Mouse (Mus musculus) CH12.LX (cell line): ENCODE measurements at regions not wholly inside any gene's neighbourhood (a gene's known extent, or its start where the extent isn't known, plus 50 kb on each side); places are given as distances from the start of the nearest gene placed in this dataset.

Source experiments
- DNase-seq: peaks from one replicate; pipeline ENCODE4 v3.0.0-alpha.2; 2013; ENCODE audit errors: extremely low read depth
- H3K27ac ChIP-seq: 2 replicates; pipeline ENCODE4 v1.5.1; 2012; ENCODE audit warnings: low read depth, mild to moderate bottlenecking, control low read depth, moderate library complexity; ENCODE audit not compliant: insufficient read depth
- H3K27me3 ChIP-seq: replicated peaks from 2 replicates; pipeline ENCODE3; 2012; ENCODE audit warnings: inconsistent platforms
- H3K36me3 ChIP-seq, 2 experiments: replicated peaks in 1 of 2; 2 replicates each; pipeline versions ENCODE3 to v1.6.1; 2012; ENCODE audit warnings: inconsistent platforms in 1 of 2, low read length in 1 of 2, mild to moderate bottlenecking in 1 of 2, mixed read lengths in 1 of 2, moderate library complexity in 1 of 2; ENCODE audit not compliant: control insufficient read depth in 1 of 2, insufficient read depth in 1 of 2
- H3K4me1 ChIP-seq, 2 experiments: 2 replicates each; pipeline ENCODE4 v1.6.1; 2012; ENCODE audit warnings: inconsistent platforms in 1 of 2, moderate library complexity in 1 of 2; ENCODE audit not compliant: insufficient read depth in 2 of 2, control insufficient read depth in 1 of 2
- H3K4me2 ChIP-seq: 2 replicates; pipeline ENCODE4 v1.6.1; 2012; ENCODE audit warnings: low read depth, mild to moderate bottlenecking, control low read depth; ENCODE audit not compliant: poor library complexity, insufficient read depth, severe bottlenecking
- H3K4me3 ChIP-seq, 3 experiments: fragments of 150-350 bp in 1 of 3; sonication (generic) in 1 of 3; replicated peaks in 1 of 3; 2 replicates each; pipeline versions ENCODE3 to v1.5.1; 2011 to 2012; ENCODE audit warnings: low read depth in 2 of 3, low read length in 2 of 3, mild to moderate bottlenecking in 2 of 3, moderate library complexity in 2 of 3, control low read depth in 1 of 3, improper control_type of control experiment in 1 of 3, inconsistent platforms in 1 of 3, mixed read lengths in 1 of 3; ENCODE audit not compliant: poor library complexity in 1 of 3
- H3K79me2 ChIP-seq: replicated peaks from 2 replicates; pipeline ENCODE4 v1.6.1; 2012; ENCODE audit warnings: mild to moderate bottlenecking, moderate library complexity; ENCODE audit not compliant: control insufficient read depth, poor library complexity, insufficient read depth, severe bottlenecking; ENCODE audit errors: extremely low read depth
- H3K9ac ChIP-seq: 2 replicates; pipeline ENCODE4 v1.6.1; 2012; ENCODE audit warnings: low read depth, mild to moderate bottlenecking, control low read depth, moderate library complexity; ENCODE audit not compliant: insufficient read depth
- H3K9me3 ChIP-seq: replicated peaks from 2 replicates; pipeline ENCODE3; 2012; ENCODE audit warnings: low read length, inconsistent platforms, mixed read lengths
- BHLHE40 ChIP-seq: IDR thresholded peaks from 2 replicates; pipeline ENCODE4 v1.6.1; 2011; ENCODE audit warnings: mild to moderate bottlenecking, low read depth, low read length, improper control_type of control experiment
- CTCF ChIP-seq, 2 experiments: IDR thresholded peaks in 1 of 2; conservative IDR thresholded peaks in 1 of 2; 2 replicates each; pipeline ENCODE4 v1.5.1; 2011 to 2012; ENCODE audit warnings: low read depth in 2 of 2, low read length in 2 of 2, improper control_type of control experiment in 1 of 2, inconsistent platforms in 1 of 2, mild to moderate bottlenecking in 1 of 2, moderate library complexity in 1 of 2
- E2F4 ChIP-seq: IDR thresholded peaks from 2 replicates; pipeline ENCODE4 v1.6.1; 2011; ENCODE audit warnings: low read depth, low read length, improper control_type of control experiment; ENCODE audit not compliant: insufficient replicate concordance
- ELF1 ChIP-seq: IDR thresholded peaks from 2 replicates; pipeline ENCODE4 v1.6.1; 2014; ENCODE audit warnings: low read depth, mild to moderate bottlenecking, inconsistent platforms, low read length, improper control_type of control experiment
- GABPA ChIP-seq: IDR thresholded peaks from 2 replicates; pipeline ENCODE4 v1.6.1; 2012; ENCODE audit warnings: low read depth, low read length, improper control_type of control experiment, inconsistent platforms; ENCODE audit not compliant: insufficient replicate concordance
- IRF4 ChIP-seq: IDR thresholded peaks from 2 replicates; pipeline ENCODE4 v1.6.1; 2014; ENCODE audit warnings: low read depth, mild to moderate bottlenecking, inconsistent platforms, low read length, improper control_type of control experiment
- JUND ChIP-seq: conservative IDR thresholded peaks from 2 replicates; pipeline ENCODE4 v1.6.1; 2011; ENCODE audit warnings: low read depth, low read length, improper control_type of control experiment
- MAFK ChIP-seq: IDR thresholded peaks from 2 replicates; pipeline ENCODE4 v1.6.1; 2011; ENCODE audit warnings: low read length, improper control_type of control experiment; ENCODE audit not compliant: insufficient replicate concordance
- MAX ChIP-seq: IDR thresholded peaks from 2 replicates; pipeline ENCODE4 v1.6.1; 2011; ENCODE audit warnings: low read length, improper control_type of control experiment
- MAZ ChIP-seq: IDR thresholded peaks from 2 replicates; pipeline ENCODE4 v1.6.1; 2012; ENCODE audit warnings: low read depth, mild to moderate bottlenecking, inconsistent platforms, low read length, improper control_type of control experiment, moderate library complexity
- MEF2A ChIP-seq: IDR thresholded peaks from 2 replicates; pipeline ENCODE4 v1.6.1; 2014; ENCODE audit warnings: low read depth, mild to moderate bottlenecking, inconsistent platforms, low read length, improper control_type of control experiment, borderline replicate concordance
- PAX5 ChIP-seq: IDR thresholded peaks from 2 replicates; pipeline ENCODE4 v1.6.1; 2012; ENCODE audit warnings: low read length, inconsistent platforms, mixed read lengths
- POLR2A ChIP-seq: IDR thresholded peaks from 2 replicates; pipeline ENCODE4 v1.6.1; 2011; ENCODE audit warnings: low read depth, mild to moderate bottlenecking, improper control_type of control experiment, low read length
- RAD21 ChIP-seq: IDR thresholded peaks from 2 replicates; pipeline ENCODE4 v1.6.1; 2011; ENCODE audit warnings: low read depth, mild to moderate bottlenecking, low read length, improper control_type of control experiment, moderate library complexity
- SMC3 ChIP-seq: IDR thresholded peaks from 2 replicates; pipeline ENCODE4 v1.6.1; 2011; ENCODE audit warnings: low read depth, low read length, improper control_type of control experiment
- USF1 ChIP-seq: IDR thresholded peaks from 2 replicates; pipeline ENCODE4 v1.6.1; 2014; ENCODE audit warnings: low read depth, mild to moderate bottlenecking, inconsistent platforms, low read length, improper control_type of control experiment
- USF2 ChIP-seq: conservative IDR thresholded peaks from 2 replicates; pipeline ENCODE4 v1.6.1; 2011; ENCODE audit warnings: low read depth, low read length, improper control_type of control experiment
- ZC3H11A ChIP-seq: IDR thresholded peaks from 2 replicates; pipeline ENCODE4 v1.6.1; 2012; ENCODE audit warnings: low read depth, mild to moderate bottlenecking, inconsistent platforms, low read length, improper control_type of control experiment
- ZNF384 ChIP-seq: IDR thresholded peaks from 2 replicates; pipeline ENCODE4 v1.6.1; 2012; ENCODE audit warnings: low read depth, low read length, improper control_type of control experiment, inconsistent platforms
- dilution Hi-C: fragments of 300-500 bp; cut with MboI; formaldehyde crosslinking; loops from 2 replicates; pipeline ENCODE4 v1.14.3; 2020; ENCODE audit warnings: low sequenced_read_pairs; ENCODE audit not compliant: extremely low pct_unique_long_range_greater_than_20kb, extremely low pct_ligation_motif_present
- in situ Hi-C: fragments of 300-500 bp; cut with MboI; formaldehyde crosslinking; loops from 3 replicates; pipeline ENCODE4 v1.14.3; 2019; ENCODE audit warnings: low sequenced_read_pairs, low pct_ligation_motif_present, low pct_unique_long_range_greater_than_20kb, mixed read lengths

DNA sequence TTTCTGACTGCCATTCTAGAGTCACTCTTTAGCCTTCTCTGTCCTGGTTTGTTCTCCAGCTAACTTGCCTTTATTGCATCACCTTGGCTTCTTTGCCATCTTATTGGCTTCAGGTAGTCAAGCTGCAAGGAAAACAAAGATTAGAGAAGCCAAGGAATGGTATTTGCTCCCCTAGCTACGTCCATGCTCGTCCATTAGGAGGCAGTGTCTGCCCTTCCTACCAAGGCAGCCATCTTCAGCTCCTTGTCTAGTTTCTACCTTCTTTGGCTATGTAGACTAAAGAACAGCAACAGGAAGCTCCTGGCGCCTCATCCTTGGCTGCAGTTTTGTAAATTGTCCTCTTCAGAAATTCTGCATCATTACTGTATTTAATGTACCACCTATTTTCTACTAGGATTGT, 192.9 kb downstream of the Mospd2 start:
- Histone ChIP-seq H3K79me2 (no peaks in the 10 kb centered on the region), H3K27ac (no peak overlapping the region), H3K9me3 (no peaks in the 10 kb centered on the region), H3K36me3 (no peaks in the 10 kb centered on the region), H3K4me1 (no peaks in the 10 kb centered on the region), H3K4me3 (no peak overlapping the region), H3K27me3 (no peaks in the 10 kb centered on the region), H3K4me2 (no peak overlapping the region), H3K9ac (no peak overlapping the region)
- TF ChIP-seq USF1 (no peak), IRF4 (no peak), SMC3 (peak; percentile 56), RAD21 (peak; percentile 81), ZC3H11A (peak; percentile 4; the same call in 1 of the 2 replicates), GABPA (no peak), BHLHE40 (no peak), CTCF (conservative IDR thresholded peaks at IDR 0.05 in 1 of 2, IDR thresholded peaks at IDR 0.05 in 1 of 2; ENCODE audit: low read depth in 2 of 2, low read length in 2 of 2) (peak in 1 of 2 experiments; percentile 68; a peak in 2 of 4 replicates), E2F4 (no peak)
- DNase-seq = peak; percentile 39
- in situ Hi-C loops = no loop called here
- dilution Hi-C loops = no loop called here

DNA sequence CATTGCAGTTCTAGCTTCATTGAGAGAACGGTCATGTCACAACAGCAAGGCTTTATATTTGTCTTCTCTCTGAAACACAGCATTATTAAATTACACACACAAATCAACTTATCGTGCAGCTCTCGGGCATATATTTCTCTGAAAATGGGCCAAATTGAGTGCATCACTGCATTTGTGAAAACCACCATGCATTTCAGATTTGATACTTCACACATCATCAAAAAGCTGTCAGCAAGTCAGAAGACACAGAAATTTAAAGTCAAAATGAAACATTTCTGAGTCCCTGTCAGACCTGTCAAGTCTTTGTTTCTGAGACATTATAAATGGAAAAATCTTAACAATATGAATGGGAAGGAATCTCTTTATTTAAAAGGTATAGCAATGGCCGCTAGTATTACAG, 215.3 kb downstream of the Mospd2 start:
- dilution Hi-C loops = no loop called here
- in situ Hi-C loops = no loop called here

DNA sequence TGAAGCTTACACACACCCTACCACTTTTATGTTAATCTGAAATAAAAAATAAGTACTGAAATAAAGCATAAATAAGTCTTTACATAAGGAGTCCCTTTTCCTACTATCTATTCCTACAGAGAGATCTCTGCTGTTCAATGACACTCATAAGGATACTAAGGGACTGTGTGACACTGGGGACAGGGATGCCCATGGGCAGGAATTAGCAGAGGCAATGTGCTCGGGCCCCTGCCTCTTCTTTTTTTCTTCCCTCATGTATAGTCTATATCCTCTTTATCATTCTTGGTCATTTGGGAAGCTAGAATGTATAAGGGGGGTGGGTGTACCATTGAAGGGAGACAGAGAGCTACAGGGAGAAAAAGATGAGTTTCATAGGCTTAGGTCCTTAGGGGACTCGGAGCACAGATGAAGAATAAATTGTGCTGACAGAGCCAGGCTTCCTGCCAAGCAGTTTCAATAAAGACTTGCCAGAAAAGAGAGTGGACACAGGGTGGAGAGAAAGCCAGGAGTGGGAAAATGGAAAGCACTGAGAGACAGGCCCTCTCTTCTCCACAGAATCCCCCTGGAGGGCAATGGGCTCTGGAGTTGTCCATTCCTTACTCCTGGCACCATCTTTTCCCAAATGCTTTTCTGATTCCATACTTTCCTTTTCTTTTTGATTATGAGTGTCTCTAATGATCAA, 216.3 kb downstream of the Mospd2 start:
- Histone ChIP-seq H3K9me3 (no peaks in the 10 kb centered on the region), H3K27me3 (no peaks in the 10 kb centered on the region), H3K4me1 (no peaks in the 10 kb centered on the region), H3K79me2 (no peaks in the 10 kb centered on the region), H3K9ac (no peak overlapping the region), H3K27ac (no peak overlapping the region), H3K4me3 (no peak overlapping the region), H3K4me2 (no peak overlapping the region), H3K36me3 (no peaks in the 10 kb centered on the region)
- no peak for DNase-seq
- dilution Hi-C loops = no loop called here
- TF ChIP-seq IRF4 (no peak), MAX (no peak), RAD21 (no peak), MAZ (no peak), CTCF (conservative IDR thresholded peaks at IDR 0.05 in 1 of 2, IDR thresholded peaks at IDR 0.05 in 1 of 2; ENCODE audit: low read depth in 2 of 2, low read length in 2 of 2) (no peak), ZNF384 (no peak), POLR2A (no peak), MAFK (no peak), PAX5 (no peak), ZC3H11A (no peak), SMC3 (no peak), MEF2A (no peak)
- in situ Hi-C loops = no loop called here

More for the DNA sequence above, 215.3 kb downstream of the Mospd2 start:
- Histone ChIP-seq H3K9me3 (no peaks in the 10 kb centered on the region), H3K27ac (no peak overlapping the region), H3K9ac (no peak overlapping the region), H3K27me3 (no peaks in the 10 kb centered on the region), H3K79me2 (no peaks in the 10 kb centered on the region), H3K36me3 (no peaks in the 10 kb centered on the region), H3K4me3 (no peak overlapping the region), H3K4me2 (no peak overlapping the region), H3K4me1 (no peaks in the 10 kb centered on the region)
- TF ChIP-seq ZNF384 = no peak
- no peak for TF ChIP-seq USF2
- TF ChIP-seq ELF1 = no peak
- TF ChIP-seq JUND = no peak
- no peak for TF ChIP-seq MAFK
- no peak for DNase-seq
